Mouse (Mus musculus) erythroblast, embryonic 14.5 days (primary cell): Measurements from ENCODE around the gene Tmem110. TPM values are rescaled to one million over a fixed set of nuclear protein-coding genes. Genes with fewer than 3 reads are reported as not detected.

Experiments used
- H3K27me3 ChIP-seq: 2 replicates; pipeline ENCODE4 v1.6.1; 2012; ENCODE audit warnings: inconsistent platforms; ENCODE audit not compliant: control insufficient read depth
- H3K36me3 ChIP-seq: 2 replicates; pipeline ENCODE4 v1.6.1; 2012; ENCODE audit warnings: mild to moderate bottlenecking, inconsistent platforms; ENCODE audit not compliant: control insufficient read depth
- H3K4me1 ChIP-seq: 2 replicates; pipeline ENCODE4 v1.6.1; 2012; ENCODE audit warnings: inconsistent platforms; ENCODE audit not compliant: control insufficient read depth
- H3K4me3 ChIP-seq: replicated peaks from 2 replicates; pipeline ENCODE3; 2012; ENCODE audit warnings: moderate library complexity, mild to moderate bottlenecking, inconsistent platforms
- H3K9me3 ChIP-seq: 2 replicates; pipeline ENCODE4 v1.6.1; 2012; ENCODE audit warnings: low read length, inconsistent platforms, mixed read lengths; ENCODE audit not compliant: control insufficient read depth
- GATA1 ChIP-seq: IDR thresholded peaks from 2 replicates; pipeline ENCODE4 v1.6.1; 2012; ENCODE audit warnings: low read length, inconsistent platforms, mixed read lengths
- TAL1 ChIP-seq: IDR thresholded peaks from 3 replicates; pipeline ENCODE4 v1.6.1; 2012; ENCODE audit warnings: low read length, inconsistent platforms, mixed read lengths
- polyA plus RNA-seq: library from polyadenylated mRNA; stranded (reverse); fragments of >175 nt; gene quantifications from 2 replicates; pipeline ENCODE4 v1.2.3, GENCODE M21; 2012

The Tmem110 gene
- polyA plus RNA-seq, 1 experiment, result 2.3 TPM

GRCm38 (mm10) chr14:30880251-30880650 lies 54.9 kb downstream of the Tmem110 start:
- TF ChIP-seq GATA1 (no peak), TAL1 (no peak)
- no peaks in the 10 kb centered on the region for H3K9me3 ChIP-seq
- H3K4me1 ChIP-seq, result peaks cover 8% of the 10 kb centered on the region

GRCm38 (mm10) chr14:30880811-30881717 lies 55.7 kb downstream of the Tmem110 start:
- Histone ChIP-seq H3K36me3 (peaks cover 10% of the 10 kb centered on the region), H3K27me3 (no peaks in the 10 kb centered on the region), H3K9me3 (no peaks in the 10 kb centered on the region), H3K4me1 (no peaks in the 10 kb centered on the region; the same call in 1 of the 2 replicates), H3K4me3 (no peak overlapping the region)
- TF ChIP-seq GATA1, result no peak
- TF ChIP-seq TAL1, result no peak

More at GRCm38 (mm10) chr14:30880251-30880650, 54.9 kb downstream of the Tmem110 start:
- Histone ChIP-seq H3K36me3 (peaks cover 18% of the 10 kb centered on the region), H3K4me3 (no peak overlapping the region), H3K27me3 (no peaks in the 10 kb centered on the region)

GRCm38 (mm10) chr14:30881718-30882108 lies 56.3 kb downstream of the Tmem110 start:
- H3K9me3 ChIP-seq, result no peaks in the 10 kb centered on the region
- no peak overlapping the region for H3K4me3 ChIP-seq
- H3K4me1 ChIP-seq, result no peaks in the 10 kb centered on the region
- TF ChIP-seq TAL1 (no peak), GATA1 (no peak)
- no peaks in the 10 kb centered on the region for H3K27me3 ChIP-seq
- H3K36me3 ChIP-seq, result peaks cover 4% of the 10 kb centered on the region

GRCm38 (mm10) chr14:30885298-30885697 lies 59.9 kb downstream of the Tmem110 start:
- no peaks in the 10 kb centered on the region for H3K9me3 ChIP-seq
- TF ChIP-seq TAL1 (no peak), GATA1 (no peak)
- no peaks in the 10 kb centered on the region; the same call in 1 of the 2 replicates for H3K4me1 ChIP-seq
- no peak overlapping the region for H3K4me3 ChIP-seq
- peaks cover 1% of the 10 kb centered on the region; the same call in 1 of the 2 replicates for H3K36me3 ChIP-seq
- no peaks in the 10 kb centered on the region for H3K27me3 ChIP-seq

GRCm38 (mm10) chr14:30886204-30886603 lies 60.8 kb downstream of the Tmem110 start, which contains the start of gene Itih4:
Gene Itih4, plus strand, starts transcription at chr14:30886476.
- Histone ChIP-seq H3K4me3 (peak within 1 kb of the TSS; percentile 23), H3K27me3 (no peaks in the 10 kb centered on the region), H3K4me1 (no peaks in the 10 kb centered on the region; the same call in 1 of the 2 replicates), H3K36me3 (peaks cover 2% of the 10 kb centered on the region; the same call in 1 of the 2 replicates), H3K9me3 (no peaks in the 10 kb centered on the region)
- TF ChIP-seq GATA1, result no peak
- no peak for TF ChIP-seq TAL1

- H3K4me3 ChIP-seq, result no peak overlapping the region
- H3K27me3 ChIP-seq, result no peaks in the 10 kb centered on the region
These were observed 62.9 kb downstream of the Tmem110 start for GRCm38 (mm10) chr14:30888271-30888732.

GRCm38 (mm10) chr14:30899972-30900371 lies 74.6 kb downstream of the Tmem110 start:
- Histone ChIP-seq H3K36me3 (peaks cover 6% of the 10 kb centered on the region; the same call in 1 of the 2 replicates), H3K4me1 (no peaks in the 10 kb centered on the region), H3K9me3 (no peaks in the 10 kb centered on the region), H3K27me3 (no peaks in the 10 kb centered on the region), H3K4me3 (no peak overlapping the region)
- TF ChIP-seq GATA1 (no peak), TAL1 (no peak)

More at GRCm38 (mm10) chr14:30888271-30888732, 62.9 kb downstream of the Tmem110 start:
- TF ChIP-seq GATA1, result no peak
- TF ChIP-seq TAL1, result no peak
- no peaks in the 10 kb centered on the region; the same call in 1 of the 2 replicates for H3K4me1 ChIP-seq
- peaks cover 6% of the 10 kb centered on the region; the same call in 1 of the 2 replicates for H3K36me3 ChIP-seq
- H3K9me3 ChIP-seq, result no peaks in the 10 kb centered on the region

- Histone ChIP-seq H3K4me3 (no peak overlapping the region), H3K36me3 (peaks cover 6% of the 10 kb centered on the region; the same call in 1 of the 2 replicates), H3K27me3 (no peaks in the 10 kb centered on the region), H3K4me1 (no peaks in the 10 kb centered on the region), H3K9me3 (no peaks in the 10 kb centered on the region)
- no peak for TF ChIP-seq GATA1
- TF ChIP-seq TAL1, result no peak
These were observed 77.2 kb downstream of the Tmem110 start for GRCm38 (mm10) chr14:30902628-30903027.

- no peaks in the 10 kb centered on the region for H3K4me1 ChIP-seq
- peaks cover 6% of the 10 kb centered on the region; the same call in 1 of the 2 replicates for H3K36me3 ChIP-seq
- H3K27me3 ChIP-seq, result no peaks in the 10 kb centered on the region
- no peak overlapping the region for H3K4me3 ChIP-seq
- no peaks in the 10 kb centered on the region for H3K9me3 ChIP-seq
- no peak for TF ChIP-seq TAL1
- no peak for TF ChIP-seq GATA1
These were observed 77.6 kb downstream of the Tmem110 start for GRCm38 (mm10) chr14:30903036-30903435.
